8 mouse cellular contexts compared by ENCODE assay signal in genomic region chr4:138250088-138250960, GRCm38 (mm10). TPM values are rescaled to one million over a fixed set of nuclear protein-coding genes. Genes with fewer than 3 reads are reported as not detected.
DNase-seq lines count a peak whose midpoint lies in the region; ATAC-seq lines count a peak whose summit lies in the region.

Gene Sh2d5 (plus strand): TSS chr4:138250403.
Gene Kif17 (plus strand): TSS chr4:138250435.

- H3K4me2 ChIP-seq in hindbrain, embryonic 13.5 days = peak within 1 kb of the TSS; percentile 92

- H3K4me1 ChIP-seq in hindbrain, embryonic 13.5 days (replicated peaks) = peaks cover 43% of the 10 kb centered on the region

- peak; percentile 78 for DNase-seq in WW6 (ENCODE audit: low read depth, low spot score)
- DNase-seq in cerebellum, adult 9-11 months = peak; percentile 96
- peak; percentile 88 to 95 for DNase-seq in frontal cortex, adult 2 months (ENCODE audit: extremely low spot score in 1 of 2, low spot score in 1 of 2)
- DNase-seq in left cerebral cortex, adult 11 months (ENCODE audit: low spot score) = peak; percentile 89
- DNase-seq in lung, postnatal 25 days (ENCODE audit: low spot score) = peak; percentile 71
- DNase-seq in right cerebral cortex, adult 2 months (ENCODE audit: low spot score in 2 of 2) = peak; percentile 93 to 94
- peak; percentile 66 for DNase-seq in urinary bladder, postnatal 14 days (ENCODE audit: low spot score)

- under 1% methylated on average over 74 of the region's 74 CpGs for WGBS in hindbrain, embryonic 13.5 days

- peak within 1 kb of the TSS; percentile 81 for H3K27ac ChIP-seq in hindbrain, embryonic 13.5 days

- H3K9me3 ChIP-seq in hindbrain, embryonic 13.5 days = no peaks in the 10 kb centered on the region

- peak within 1 kb of the TSS; percentile 62 for H3K4me3 ChIP-seq in hindbrain, embryonic 13.5 days

- H3K27me3 ChIP-seq in hindbrain, embryonic 13.5 days = peaks cover 40% of the 10 kb centered on the region

- peaks cover 26% of the 10 kb centered on the region for H3K36me3 ChIP-seq in hindbrain, embryonic 13.5 days

- ATAC-seq in hindbrain, embryonic 13.5 days (ENCODE audit: low FRiP score) = peak; percentile 93

- H3K9ac ChIP-seq in hindbrain, embryonic 13.5 days = peak within 1 kb of the TSS; percentile 78

RNA-seq across cellular contexts. Expression of gene Sh2d5, which starts in this region (rescaled TPM):
- polyA plus RNA-seq in frontal cortex, adult 2 months (2012; rRNA removed) = 62.1 and 67.9 TPM in 2 replicates
- polyA plus RNA-seq in hindbrain, embryonic 13.5 days (2015; fragmentation: Nextera tagmentation; extraction: Ambion mirVana) = 11.1 and 12.3 TPM in 2 replicates

RNA-seq across cellular contexts. Expression of gene Kif17, which starts in this region (rescaled TPM):
- polyA plus RNA-seq in frontal cortex, adult 2 months (2012; rRNA removed) = 21.8 and 23.3 TPM in 2 replicates
- polyA plus RNA-seq in hindbrain, embryonic 13.5 days (2015; fragmentation: Nextera tagmentation; extraction: Ambion mirVana) = 2.5 and 2.6 TPM in 2 replicates

Comparison
In these comparisons a context has a peak if more than half of its experiments do, and no peak if none do; other contexts are left out.
1. Peak in every context shown above with its lines: DNase-seq, ATAC-seq, H3K4me3 ChIP-seq and H3K27ac ChIP-seq.